Mouse (Mus musculus): ENCODE results near the gene Evx1.

- TF ChIP-seq EP300 (IDR thresholded peaks at IDR 0.05; ENCODE audit: insufficient read depth, low read depth, low read length) (no peak), CTCF (IDR thresholded peaks at IDR 0.05) (no peak)
Observed at GRCm38 (mm10) chr6:52367067-52367466, 53.8 kb downstream of the Evx1 start.

All from heart, adult 2 months (tissue).